Mouse (Mus musculus) ES-Bruce4 (cell line): Measurements from ENCODE around the gene Notch4. TPM values are rescaled to one million over a fixed set of nuclear protein-coding genes. Genes with fewer than 3 reads are reported as not detected.

Source experiments
- H3K27ac ChIP-seq: 2 replicates; pipeline ENCODE4 v1.5.1; 2012; ENCODE audit warnings: low read length, inconsistent platforms; ENCODE audit not compliant: insufficient read depth
- H3K27me3 ChIP-seq: 2 replicates; pipeline ENCODE4 v1.6.1; 2012; ENCODE audit warnings: mild to moderate bottlenecking, low read length, inconsistent platforms; ENCODE audit not compliant: control insufficient read depth, poor library complexity, insufficient read depth, severe bottlenecking
- H3K36me3 ChIP-seq: 2 replicates; pipeline ENCODE4 v1.6.1; 2012; ENCODE audit warnings: inconsistent platforms, mild to moderate bottlenecking, low read length, moderate library complexity; ENCODE audit not compliant: control insufficient read depth, poor library complexity, insufficient read depth, severe bottlenecking
- H3K4me1 ChIP-seq: one replicate; pipeline ENCODE4 v1.8.1; 2011; ENCODE audit warnings: low read length; ENCODE audit not compliant: control insufficient read depth, insufficient read depth
- H3K4me3 ChIP-seq: 2 replicates; pipeline ENCODE4 v1.5.1; 2011; ENCODE audit warnings: low read depth, mild to moderate bottlenecking, low read length
- H3K9ac ChIP-seq: 2 replicates; pipeline ENCODE4 v1.6.1; 2012; ENCODE audit warnings: low read depth, mild to moderate bottlenecking, inconsistent platforms; ENCODE audit not compliant: poor library complexity, severe bottlenecking
- H3K9me3 ChIP-seq: replicated peaks from 2 replicates; pipeline ENCODE4 v1.6.1; 2012; ENCODE audit warnings: mild to moderate bottlenecking, low read length, inconsistent platforms; ENCODE audit not compliant: control insufficient read depth, poor library complexity, insufficient read depth, severe bottlenecking
- CTCF ChIP-seq: IDR thresholded peaks from one replicate; pipeline ENCODE4 v1.8.1; 2011; ENCODE audit warnings: low read depth, low read length
- EP300 ChIP-seq: IDR thresholded peaks from 2 replicates; pipeline ENCODE4 v1.6.1; 2011; ENCODE audit warnings: low read depth, low read length; ENCODE audit not compliant: insufficient read depth
- POLR2A ChIP-seq: IDR thresholded peaks from one replicate; pipeline ENCODE4 v1.8.1; 2011; ENCODE audit warnings: low read length; ENCODE audit not compliant: insufficient read depth
- polyA plus RNA-seq: library from polyadenylated mRNA; stranded (reverse); fragments of >200 nt; gene quantifications from 2 replicates; pipeline ENCODE4 v1.2.4, GENCODE M21; 2011; ENCODE audit warnings: low read depth; ENCODE audit not compliant: missing spikeins, insufficient read depth, insufficient read length

Gene Notch4
- polyA plus RNA-seq, 1 experiment: 7.0 TPM

GRCm38 (mm10) chr17:34626773-34627092, 62.7 kb downstream of the Notch4 start:
- peaks cover 4% of the 10 kb centered on the region; the same call in 1 of the 2 replicates for H3K27me3 ChIP-seq
- H3K36me3 ChIP-seq: no peaks in the 10 kb centered on the region
- peak overlapping the region; percentile 73 for H3K9ac ChIP-seq
- no peak overlapping the region for H3K27ac ChIP-seq
- H3K4me3 ChIP-seq: peak overlapping the region; percentile 85
- TF ChIP-seq EP300 (no peak), POLR2A (no peak), CTCF (no peak)
- H3K4me1 ChIP-seq: peaks cover 1% of the 10 kb centered on the region
- H3K9me3 ChIP-seq: no peaks in the 10 kb centered on the region

- H3K4me1 ChIP-seq: peaks cover 1% of the 10 kb centered on the region
- no peak for TF ChIP-seq EP300
- no peak for TF ChIP-seq CTCF
- TF ChIP-seq POLR2A: no peak
- H3K27me3 ChIP-seq: peaks cover 4% of the 10 kb centered on the region; the same call in 1 of the 2 replicates
- H3K9me3 ChIP-seq: no peaks in the 10 kb centered on the region
- peak overlapping the region; percentile 85 for H3K4me3 ChIP-seq
- H3K36me3 ChIP-seq: no peaks in the 10 kb centered on the region
- H3K9ac ChIP-seq: peak overlapping the region; percentile 73
- no peak overlapping the region for H3K27ac ChIP-seq
These were observed 63.2 kb downstream of the Notch4 start for GRCm38 (mm10) chr17:34627093-34627942.

GRCm38 (mm10) chr17:34627943-34628643, 64.0 kb downstream of the Notch4 start, which contains the start of gene Ppt2:
Gene Ppt2 (minus strand): TSS chr17:34628510.
- Histone ChIP-seq H3K4me1 (peaks cover 1% of the 10 kb centered on the region), H3K9ac (peak within 1 kb of the TSS; percentile 73), H3K27ac (no peak within 1 kb of the TSS), H3K27me3 (peaks cover 4% of the 10 kb centered on the region; the same call in 1 of the 2 replicates), H3K9me3 (no peaks in the 10 kb centered on the region), H3K36me3 (no peaks in the 10 kb centered on the region), H3K4me3 (peak within 1 kb of the TSS; percentile 80)
- TF ChIP-seq POLR2A: no peak
- TF ChIP-seq EP300: no peak
- TF ChIP-seq CTCF: no peak

GRCm38 (mm10) chr17:34628644-34628967, 64.5 kb downstream of the Notch4 start:
- Histone ChIP-seq H3K36me3 (no peaks in the 10 kb centered on the region), H3K9me3 (no peaks in the 10 kb centered on the region), H3K27ac (no peak overlapping the region), H3K27me3 (peaks cover 4% of the 10 kb centered on the region; the same call in 1 of the 2 replicates), H3K4me1 (peaks cover 1% of the 10 kb centered on the region), H3K9ac (no peak overlapping the region), H3K4me3 (no peak overlapping the region)
- no peak for TF ChIP-seq EP300
- TF ChIP-seq CTCF: no peak
- no peak for TF ChIP-seq POLR2A

- Histone ChIP-seq H3K4me3 (no peak within 1 kb of the TSS), H3K9ac (0 out of 2 replicates have a peak within 1 kb of the TSS, but pooled peaks have one; percentile 73), H3K27ac (no peak within 1 kb of the TSS), H3K4me1 (peaks cover 1% of the 10 kb centered on the region), H3K36me3 (no peaks in the 10 kb centered on the region), H3K9me3 (no peaks in the 10 kb centered on the region), H3K27me3 (peaks cover 4% of the 10 kb centered on the region; the same call in 1 of the 2 replicates)
- TF ChIP-seq EP300: no peak
- TF ChIP-seq POLR2A: no peak
- no peak for TF ChIP-seq CTCF
These were observed 65.2 kb downstream of the Notch4 start, which contains the start of gene Prrt1 for GRCm38 (mm10) chr17:34629221-34629751. Gene Prrt1 (plus strand): TSS chr17:34629533.
